Mouse (Mus musculus): ENCODE data around the gene Kmt2c. TPM values are rescaled to one million over a fixed set of nuclear protein-coding genes. Genes with fewer than 3 reads are reported as not detected.

Gene Kmt2c
- polyA plus RNA-seq, 1 experiment from 2014 or later: 18.3 TPM

- Histone ChIP-seq H3K4me3 (ENCODE audit: low read depth, low read length) (no peak overlapping the region), H3K4me1 (ENCODE audit: insufficient read depth) (no peaks in the 10 kb centered on the region), H3K36me3 (ENCODE audit: insufficient read depth) (peaks cover 42% of the 10 kb centered on the region), H3K9ac (no peak overlapping the region), H3K9me3 (ENCODE audit: low read depth, low read length) (no peaks in the 10 kb centered on the region), H3K4me2 (no peak overlapping the region), H3K27me3 (ENCODE audit: insufficient read depth, low read length) (no peaks in the 10 kb centered on the region), H3K27ac (ENCODE audit: low read depth) (no peak overlapping the region)
- no peak for TF ChIP-seq CTCF (IDR thresholded peaks at IDR 0.05; ENCODE audit: low read depth)
- ATAC-seq (ENCODE audit: insufficient read depth): no peak
- DNase-seq: no peak
- 85% methylated on average over 3 of the region's 3 CpGs for WGBS
Observed at GRCm38 (mm10) chr5:25296830-25297229, 201.8 kb downstream of the Kmt2c start.

GRCm38 (mm10) chr5:25283988-25284387 lies 214.6 kb downstream of the Kmt2c start:
- no peaks in the 10 kb centered on the region for H3K27me3 ChIP-seq (ENCODE audit: insufficient read depth, low read length)
- 95% methylated on average over 13 of the region's 13 CpGs for WGBS
- no peak overlapping the region for H3K9ac ChIP-seq
- H3K9me3 ChIP-seq (ENCODE audit: low read depth, low read length): no peaks in the 10 kb centered on the region
- no peak overlapping the region for H3K27ac ChIP-seq (ENCODE audit: low read depth)
- H3K4me1 ChIP-seq (ENCODE audit: insufficient read depth): no peaks in the 10 kb centered on the region
- TF ChIP-seq CTCF (IDR thresholded peaks at IDR 0.05; ENCODE audit: low read depth): no peak
- no peak for DNase-seq
- ATAC-seq (ENCODE audit: insufficient read depth): no peak
- no peak overlapping the region for H3K4me3 ChIP-seq (ENCODE audit: low read depth, low read length)
- no peak overlapping the region for H3K4me2 ChIP-seq
- H3K36me3 ChIP-seq (ENCODE audit: insufficient read depth): peaks cover 73% of the 10 kb centered on the region

GRCm38 (mm10) chr5:25276365-25276764 lies 222.2 kb downstream of the Kmt2c start:
- no peaks in the 10 kb centered on the region for H3K27me3 ChIP-seq (ENCODE audit: insufficient read depth, low read length)
- ATAC-seq (ENCODE audit: insufficient read depth) (no peak), DNase-seq (no peak)
- peaks cover 70% of the 10 kb centered on the region for H3K36me3 ChIP-seq (ENCODE audit: insufficient read depth)
- no peaks in the 10 kb centered on the region for H3K9me3 ChIP-seq (ENCODE audit: low read depth, low read length)
- no peak overlapping the region for H3K27ac ChIP-seq (ENCODE audit: low read depth)
- no peak overlapping the region for H3K4me3 ChIP-seq (ENCODE audit: low read depth, low read length)
- H3K9ac ChIP-seq: no peak overlapping the region
- no peak overlapping the region for H3K4me2 ChIP-seq
- H3K4me1 ChIP-seq (ENCODE audit: insufficient read depth): no peaks in the 10 kb centered on the region
- TF ChIP-seq CTCF (IDR thresholded peaks at IDR 0.05; ENCODE audit: low read depth): no peak
- WGBS: 78% methylated on average over 6 of the region's 6 CpGs

GRCm38 (mm10) chr5:25275629-25276028 lies 223.0 kb downstream of the Kmt2c start:
- ATAC-seq (ENCODE audit: insufficient read depth): no peak
- Histone ChIP-seq H3K9ac (no peak overlapping the region), H3K27me3 (ENCODE audit: insufficient read depth, low read length) (no peaks in the 10 kb centered on the region), H3K4me2 (no peak overlapping the region), H3K9me3 (ENCODE audit: low read depth, low read length) (no peaks in the 10 kb centered on the region), H3K36me3 (ENCODE audit: insufficient read depth) (peaks cover 63% of the 10 kb centered on the region), H3K4me3 (ENCODE audit: low read depth, low read length) (no peak overlapping the region), H3K27ac (ENCODE audit: low read depth) (no peak overlapping the region), H3K4me1 (ENCODE audit: insufficient read depth) (no peaks in the 10 kb centered on the region)
- no peak for DNase-seq
- no peak for TF ChIP-seq CTCF (IDR thresholded peaks at IDR 0.05; ENCODE audit: low read depth)
- WGBS: 87% methylated on average over 10 of the region's 10 CpGs

DNA sequence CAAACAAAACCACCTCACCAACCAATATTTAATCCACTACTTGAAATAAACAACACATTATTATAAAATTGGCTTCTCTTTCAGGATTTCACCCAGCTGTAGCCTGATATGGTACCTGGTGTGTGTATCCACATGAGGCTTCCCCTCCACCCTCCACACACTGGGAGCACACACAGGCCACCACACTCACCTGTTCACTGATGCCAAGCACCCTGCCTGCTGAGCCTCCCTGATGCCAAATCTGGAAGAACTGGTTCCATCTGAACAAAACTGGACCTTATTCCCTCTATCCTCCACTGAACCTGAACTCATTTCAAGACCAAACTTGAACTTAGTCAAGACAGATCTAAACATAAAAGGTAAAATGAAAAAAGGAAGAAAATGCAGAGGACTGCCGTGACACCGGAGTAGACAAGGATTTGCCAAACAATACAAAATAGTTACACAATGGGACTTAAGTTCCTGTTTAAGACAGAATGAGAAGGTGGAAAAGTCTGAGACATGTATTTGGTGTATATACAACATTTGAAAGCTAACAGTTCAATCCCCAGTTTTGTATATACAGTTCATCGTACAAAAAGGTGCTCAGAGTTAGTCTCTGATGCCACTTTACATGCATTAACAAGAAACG lies 230.2 kb downstream of the Kmt2c start:
- ATAC-seq (ENCODE audit: insufficient read depth) (no peak), DNase-seq (no peak)
- Histone ChIP-seq H3K4me3 (ENCODE audit: low read depth, low read length) (no peak overlapping the region), H3K27me3 (ENCODE audit: insufficient read depth, low read length) (no peaks in the 10 kb centered on the region), H3K36me3 (ENCODE audit: insufficient read depth) (peaks cover 58% of the 10 kb centered on the region), H3K27ac (ENCODE audit: low read depth) (no peak overlapping the region), H3K9me3 (ENCODE audit: low read depth, low read length) (no peaks in the 10 kb centered on the region), H3K9ac (no peak overlapping the region), H3K4me1 (ENCODE audit: insufficient read depth) (no peaks in the 10 kb centered on the region), H3K4me2 (no peak overlapping the region)
- no peak for TF ChIP-seq CTCF (IDR thresholded peaks at IDR 0.05; ENCODE audit: low read depth)
- WGBS: 92% methylated on average over 4 of the region's 4 CpGs

DNA sequence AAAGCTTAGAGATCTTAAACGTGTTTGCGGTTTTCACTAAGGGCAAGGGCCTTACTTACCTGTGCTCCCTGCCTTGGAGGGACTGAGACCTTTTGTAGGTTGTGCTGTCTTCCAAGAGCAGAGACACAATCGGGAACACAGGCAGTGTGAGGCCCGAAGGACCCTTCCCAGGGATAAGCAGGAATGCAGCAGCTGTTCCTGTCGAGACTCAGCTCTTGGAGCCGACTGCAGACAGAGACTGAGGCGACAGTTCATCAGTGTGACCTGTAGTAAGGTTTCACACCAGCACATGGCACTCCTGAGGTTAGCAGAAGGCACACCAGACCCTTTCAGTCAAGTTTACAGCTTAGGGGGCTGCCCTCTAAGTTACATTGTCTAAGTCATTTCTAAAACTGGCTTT lies 236.3 kb downstream of the Kmt2c start:
- no peak overlapping the region for H3K9ac ChIP-seq
- H3K4me3 ChIP-seq (ENCODE audit: low read depth, low read length): no peak overlapping the region
- H3K4me1 ChIP-seq (ENCODE audit: insufficient read depth): no peaks in the 10 kb centered on the region
- H3K27me3 ChIP-seq (ENCODE audit: insufficient read depth, low read length): no peaks in the 10 kb centered on the region
- H3K27ac ChIP-seq (ENCODE audit: low read depth): no peak overlapping the region
- H3K9me3 ChIP-seq (ENCODE audit: low read depth, low read length): no peaks in the 10 kb centered on the region
- ATAC-seq (ENCODE audit: insufficient read depth): no peak
- 76% methylated on average over 7 of the region's 7 CpGs for WGBS
- no peak overlapping the region for H3K4me2 ChIP-seq
- no peak for DNase-seq
- no peak for TF ChIP-seq CTCF (IDR thresholded peaks at IDR 0.05; ENCODE audit: low read depth)
- H3K36me3 ChIP-seq (ENCODE audit: insufficient read depth): peaks cover 73% of the 10 kb centered on the region

DNA sequence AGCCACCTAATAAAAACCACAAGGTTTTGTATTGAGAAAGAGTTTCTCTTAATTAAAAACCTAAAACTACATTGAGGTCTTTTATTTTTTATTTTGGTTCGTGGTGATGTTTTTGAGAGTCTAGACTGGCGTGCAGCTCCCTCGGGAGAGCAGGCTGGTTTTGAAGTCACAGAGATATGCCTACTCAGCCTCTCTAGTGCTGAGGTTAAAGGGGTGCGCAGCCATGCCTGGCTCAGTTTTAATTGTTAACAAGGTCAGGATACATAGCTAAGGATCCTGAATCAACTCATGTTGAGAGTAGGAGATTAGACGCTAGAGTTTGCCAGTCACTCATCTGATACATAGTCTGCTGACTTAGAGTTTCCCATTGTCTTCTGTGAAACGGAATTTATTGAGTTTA lies 237.1 kb downstream of the Kmt2c start:
- H3K4me1 ChIP-seq (ENCODE audit: insufficient read depth): no peaks in the 10 kb centered on the region
- H3K4me3 ChIP-seq (ENCODE audit: low read depth, low read length): no peak overlapping the region
- no peaks in the 10 kb centered on the region for H3K27me3 ChIP-seq (ENCODE audit: insufficient read depth, low read length)
- H3K27ac ChIP-seq (ENCODE audit: low read depth): no peak overlapping the region
- H3K9me3 ChIP-seq (ENCODE audit: low read depth, low read length): no peaks in the 10 kb centered on the region
- 81% methylated on average over 6 of the region's 6 CpGs for WGBS
- no peak for DNase-seq
- no peak for ATAC-seq (ENCODE audit: insufficient read depth)
- peaks cover 73% of the 10 kb centered on the region for H3K36me3 ChIP-seq (ENCODE audit: insufficient read depth)
- TF ChIP-seq CTCF (IDR thresholded peaks at IDR 0.05; ENCODE audit: low read depth): no peak
- no peak overlapping the region for H3K4me2 ChIP-seq
- no peak overlapping the region for H3K9ac ChIP-seq

All from lung, embryonic 14.5 days (tissue).